Mouse (Mus musculus): ENCODE results near the gene Gm9936.

- TF ChIP-seq CTCF (conservative IDR thresholded peaks at IDR 0.05; ENCODE audit: low read length) (no peak), POU5F1 (IDR thresholded peaks at IDR 0.05; ENCODE audit: borderline replicate concordance, low read length) (no peak), NANOG (IDR thresholded peaks at IDR 0.05; ENCODE audit: borderline replicate concordance, low read length) (no peak)
Measured at GRCm38 (mm10) chr5:114806636-114807035, 51.8 kb downstream of the Gm9936 start.
